Mouse (Mus musculus): Measurements from ENCODE around the gene Dnaaf1.

Dnaaf1 gene

DNA sequence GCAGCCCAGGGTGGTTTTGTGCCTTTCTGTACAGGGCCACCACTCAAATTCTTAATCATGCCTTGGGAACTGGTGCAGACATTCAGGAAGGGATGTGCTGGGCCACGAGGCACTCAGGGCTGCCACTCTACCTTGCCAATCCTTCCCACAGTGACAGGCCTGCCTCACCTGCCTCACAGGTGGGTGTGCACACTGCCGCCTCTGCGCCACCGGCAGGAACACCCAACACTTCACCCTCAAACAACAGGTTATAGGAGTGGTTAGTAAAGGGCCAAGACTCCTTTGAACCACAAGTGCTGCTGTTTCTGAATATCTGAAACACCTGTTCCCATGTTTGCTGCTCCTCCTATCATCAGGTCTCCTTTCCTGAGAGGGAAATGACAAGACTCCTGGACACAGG lies 2.6 kb upstream of the Dnaaf1 start:
- no peak for DNase-seq (ENCODE audit: low read depth)

DNA sequence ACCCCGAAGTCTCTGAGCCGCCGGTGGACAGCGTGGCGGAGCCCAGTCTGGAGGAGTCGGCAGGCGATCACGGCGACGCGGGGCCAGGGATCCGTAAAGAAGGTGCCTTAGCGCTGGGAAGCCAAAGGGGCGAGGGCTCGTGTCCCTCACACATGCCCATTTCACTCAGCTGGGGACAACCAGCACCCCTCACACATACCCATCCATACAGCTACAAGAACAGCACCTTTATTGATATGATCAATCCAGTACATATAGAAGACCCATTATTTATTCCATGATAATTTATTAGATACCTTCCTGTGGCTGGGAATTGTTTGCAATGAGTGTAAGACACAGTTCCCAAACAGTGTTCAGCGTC lies 311 bp downstream of the Dnaaf1 start:
- DNase-seq (ENCODE audit: low read depth): no peak

DNA sequence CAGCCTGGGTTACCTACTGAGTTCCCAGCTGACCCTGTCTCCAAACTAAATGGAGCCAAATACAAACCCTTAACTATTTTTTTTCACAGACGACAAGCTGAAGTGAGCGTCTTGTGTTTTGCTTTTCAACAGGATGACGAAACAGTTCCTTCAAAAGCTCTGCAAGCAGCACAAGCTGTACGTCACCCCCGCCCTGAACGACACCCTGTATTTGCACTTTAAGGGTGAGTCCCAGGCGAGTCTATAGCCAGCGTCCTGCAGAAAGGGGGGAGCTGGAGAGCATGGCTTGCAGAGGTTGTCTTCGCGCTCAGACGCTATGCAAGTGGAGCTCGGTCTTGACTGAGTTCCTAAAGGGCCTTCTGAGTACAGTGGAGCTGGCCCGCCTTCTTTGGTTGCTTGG lies 4.1 kb downstream of the Dnaaf1 start:
- no peak for DNase-seq (ENCODE audit: low read depth)

DNA sequence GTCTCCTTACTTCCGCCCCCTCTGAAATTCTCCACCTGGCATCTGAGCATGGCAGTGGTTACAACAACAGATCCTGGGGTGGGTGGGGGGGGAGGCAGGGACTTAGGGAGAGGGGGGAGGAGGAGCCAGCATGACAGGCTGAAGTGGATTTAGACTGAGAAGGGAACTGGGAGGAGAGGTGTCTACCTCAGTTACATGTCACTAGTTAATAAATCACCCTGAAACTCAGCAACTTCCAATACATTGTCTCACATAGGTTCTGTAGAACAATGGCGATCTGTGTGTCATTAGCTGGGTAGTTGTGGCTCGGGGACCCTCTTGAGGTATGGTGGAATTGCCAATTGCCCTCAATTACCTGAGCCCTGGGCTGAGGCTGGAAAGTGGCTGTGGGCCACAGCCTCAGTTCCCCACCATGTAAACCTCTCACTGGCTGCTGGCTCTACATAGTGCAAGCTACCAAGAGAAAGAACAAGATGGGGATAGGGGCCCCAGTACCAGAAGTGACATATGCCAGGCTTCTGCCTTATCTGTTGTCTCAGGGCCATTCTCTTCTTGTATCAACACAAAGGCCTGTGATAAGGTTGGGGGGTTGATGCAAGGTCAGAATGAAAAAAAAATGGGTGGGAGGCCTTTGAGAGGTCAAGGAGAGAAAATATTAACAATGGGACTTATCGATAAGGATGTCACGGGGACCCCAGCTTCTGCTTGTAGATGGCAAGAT lies 5.6 kb downstream of the Dnaaf1 start:
- DNase-seq (ENCODE audit: low read depth): no peak

DNA sequence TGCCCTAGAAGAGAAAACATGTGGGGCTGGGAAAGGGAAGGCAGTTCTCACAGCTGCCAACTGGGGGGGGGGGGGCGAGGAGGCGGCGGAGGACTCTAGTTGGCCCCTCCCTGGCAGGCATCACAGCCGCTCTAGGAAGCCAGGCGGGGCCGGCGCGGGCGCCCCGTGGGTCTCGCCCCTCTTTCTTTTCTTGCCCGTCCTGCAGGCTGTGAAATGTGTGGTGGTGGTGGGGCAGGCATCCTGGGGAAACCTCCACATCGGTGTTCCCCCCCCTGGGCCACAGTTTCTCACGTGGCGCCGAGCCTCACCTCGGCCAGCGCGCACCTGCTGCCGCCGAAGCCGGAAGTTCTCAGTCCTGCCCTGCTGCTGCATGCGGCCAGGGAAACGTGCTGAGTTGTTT lies 10.9 kb downstream of the Dnaaf1 start:
- DNase-seq (ENCODE audit: low read depth): no peak

DNA sequence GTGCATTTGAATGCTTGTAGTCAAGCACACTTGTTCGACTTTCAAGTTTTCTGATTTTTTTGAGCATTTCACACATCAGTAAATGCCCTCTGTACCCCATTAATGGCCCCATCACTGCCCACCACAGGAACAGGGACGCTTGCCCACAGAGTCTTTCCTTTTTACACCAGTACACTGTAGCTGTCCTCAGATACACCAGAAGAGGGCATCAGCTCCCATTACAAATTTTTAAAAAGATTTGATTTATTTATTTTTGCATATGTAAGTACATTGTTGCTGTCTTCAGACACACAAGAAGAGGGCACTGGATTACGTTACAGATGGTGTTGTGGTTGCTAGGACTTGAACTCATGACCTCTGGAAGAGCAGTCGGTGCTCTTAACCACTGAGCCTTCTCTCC lies 13.3 kb downstream of the Dnaaf1 start:
- peak; percentile 49 for DNase-seq (ENCODE audit: low read depth)

DNA sequence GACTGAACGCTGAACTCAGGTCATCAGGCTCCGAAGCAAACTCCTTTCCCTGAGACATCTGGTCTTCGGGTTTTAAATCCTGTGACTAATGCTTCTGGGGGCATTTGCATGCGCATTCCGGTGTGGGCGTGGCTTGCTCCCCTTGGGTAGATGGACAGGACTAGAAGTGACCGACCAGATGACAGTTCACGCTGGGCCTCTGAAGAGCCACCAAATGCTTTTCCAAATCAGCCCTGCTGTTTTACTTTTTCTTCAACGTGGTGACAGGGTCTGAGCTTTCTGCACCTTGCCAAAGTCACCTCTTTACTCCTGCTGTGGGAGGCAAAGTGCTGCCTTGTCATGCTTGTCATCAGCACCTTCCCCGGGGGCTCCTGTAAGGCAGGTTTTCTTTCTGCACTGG lies 13.8 kb downstream of the Dnaaf1 start:
- peak; percentile 51 for DNase-seq (ENCODE audit: low read depth)

DNA sequence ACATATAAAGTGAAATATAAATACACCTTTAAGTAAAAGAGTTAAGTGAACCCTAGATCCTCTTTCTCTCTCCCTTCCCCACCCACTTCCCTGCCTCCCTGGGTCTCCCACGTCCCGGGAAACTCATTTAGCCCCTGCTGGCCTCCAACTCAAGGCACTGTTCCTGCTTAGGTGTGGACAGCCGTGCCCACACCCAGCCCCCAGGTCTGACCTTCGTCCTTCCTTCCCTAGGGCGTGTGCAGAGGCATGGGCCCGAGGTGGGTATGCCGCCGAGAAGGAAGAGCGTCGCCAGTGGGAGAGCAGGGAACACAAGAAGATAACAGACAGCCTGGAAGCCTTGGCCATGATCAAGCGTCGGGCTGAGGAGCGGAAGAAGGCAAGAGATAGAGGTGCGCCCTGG lies 15.3 kb downstream of the Dnaaf1 start:
- DNase-seq (ENCODE audit: low read depth): no peak

DNA sequence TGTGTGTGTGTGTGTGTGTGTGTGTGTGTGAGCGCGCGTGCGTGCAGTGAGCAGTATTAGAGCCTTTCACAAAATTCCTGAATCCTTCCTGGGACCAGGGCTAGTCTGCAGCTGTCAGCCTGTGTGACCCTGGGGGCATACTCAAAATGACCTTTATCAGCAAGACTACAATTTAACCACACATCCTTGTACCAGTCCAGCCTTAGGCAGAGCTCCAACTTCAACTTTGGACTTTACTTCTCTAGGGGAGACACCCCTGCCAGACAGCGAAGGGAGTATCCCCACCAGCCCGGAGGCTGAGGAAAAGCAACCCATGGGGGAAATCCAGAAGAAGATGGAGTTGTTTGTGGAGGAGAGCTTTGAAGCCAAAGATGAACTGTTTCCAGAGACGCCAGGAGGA lies 16.4 kb downstream of the Dnaaf1 start:
- DNase-seq (ENCODE audit: low read depth): no peak

DNA sequence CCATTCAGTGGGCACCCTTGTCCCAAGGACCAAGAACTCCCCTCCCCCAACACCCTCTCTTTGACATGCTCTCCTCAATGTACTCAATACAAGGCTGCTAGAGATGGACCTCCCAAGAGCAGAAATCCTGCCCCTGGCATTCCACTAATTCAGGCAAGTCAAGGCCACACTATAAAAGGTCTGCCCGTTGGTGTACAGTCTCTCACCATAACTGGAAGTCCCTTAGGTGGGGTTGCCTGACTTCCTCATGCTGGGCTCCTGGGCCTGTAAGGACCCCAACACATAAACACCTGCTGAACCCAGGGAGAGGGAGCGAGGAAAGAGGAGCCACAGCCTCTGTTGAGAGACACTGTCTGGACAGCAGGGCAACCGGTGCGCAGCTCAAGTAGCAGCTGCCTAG lies 28.7 kb downstream of the Dnaaf1 start:
- no peak for DNase-seq (ENCODE audit: low read depth)

DNA sequence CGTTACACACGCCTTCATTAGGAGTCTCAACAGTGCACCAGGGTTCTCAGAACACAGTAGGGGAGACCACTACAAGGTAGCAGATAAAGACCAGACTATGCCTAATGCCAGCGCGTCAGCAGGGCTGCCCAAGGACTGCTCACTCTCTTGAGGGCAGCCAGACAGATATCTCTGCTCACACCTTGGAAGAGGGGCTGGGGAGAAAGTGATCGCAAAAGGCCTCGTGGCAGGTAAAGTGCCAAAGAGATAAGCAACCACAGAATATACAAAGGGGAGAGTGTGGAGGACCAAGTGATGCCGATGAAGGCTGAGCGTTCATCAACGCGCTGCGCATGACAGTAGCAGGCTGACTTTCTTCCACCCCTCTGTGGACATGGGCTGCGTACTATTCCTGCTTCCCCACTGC lies 29.4 kb downstream of the Dnaaf1 start:
- DNase-seq (ENCODE audit: low read depth): no peak

DNA sequence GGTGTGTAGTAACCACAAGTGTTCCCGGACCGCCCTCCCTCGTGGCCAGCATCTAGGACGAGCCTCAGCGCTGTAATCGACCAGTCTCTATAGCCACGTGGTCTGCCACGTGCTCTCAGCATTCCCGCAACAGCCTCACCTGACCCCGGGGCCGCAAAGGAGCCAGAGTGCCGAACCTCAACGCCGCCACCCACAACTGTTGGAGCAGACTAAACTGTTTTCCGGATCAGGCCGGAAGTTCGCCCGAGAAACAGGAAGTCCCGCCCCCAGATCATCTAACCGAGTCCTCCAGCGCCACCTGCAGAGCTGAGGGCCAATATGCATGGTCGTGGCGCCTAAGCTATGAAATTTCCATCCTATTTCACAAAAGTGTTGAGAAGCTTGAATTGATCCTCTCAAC lies 30.0 kb downstream of the Dnaaf1 start, which contains the start of gene Taf1c:
Taf1c (minus strand) TSS at position 227 of the 400 bp plus-strand sequence.
- peak; percentile 96 for DNase-seq (ENCODE audit: low read depth)

DNA sequence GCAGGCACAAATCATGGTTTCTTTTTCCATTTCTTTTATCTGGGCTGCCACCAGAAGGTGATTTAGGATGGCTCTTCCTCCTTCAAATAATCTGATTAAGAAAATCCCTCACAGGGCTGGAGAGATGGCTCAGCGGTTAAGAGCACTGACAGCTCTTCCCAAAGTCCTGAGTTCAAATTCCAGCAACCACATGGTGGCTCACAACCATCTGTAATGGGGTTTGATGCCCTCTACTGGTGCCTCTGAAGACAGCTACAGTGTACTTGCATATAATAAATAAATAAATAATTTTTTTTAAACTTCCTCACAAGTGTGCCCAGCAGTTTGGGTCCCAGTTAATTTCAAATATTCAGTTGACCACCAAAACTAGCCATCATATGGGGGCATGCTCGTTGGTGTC lies 31.2 kb downstream of the Dnaaf1 start:
- peak; percentile 38 for DNase-seq (ENCODE audit: low read depth)

DNA sequence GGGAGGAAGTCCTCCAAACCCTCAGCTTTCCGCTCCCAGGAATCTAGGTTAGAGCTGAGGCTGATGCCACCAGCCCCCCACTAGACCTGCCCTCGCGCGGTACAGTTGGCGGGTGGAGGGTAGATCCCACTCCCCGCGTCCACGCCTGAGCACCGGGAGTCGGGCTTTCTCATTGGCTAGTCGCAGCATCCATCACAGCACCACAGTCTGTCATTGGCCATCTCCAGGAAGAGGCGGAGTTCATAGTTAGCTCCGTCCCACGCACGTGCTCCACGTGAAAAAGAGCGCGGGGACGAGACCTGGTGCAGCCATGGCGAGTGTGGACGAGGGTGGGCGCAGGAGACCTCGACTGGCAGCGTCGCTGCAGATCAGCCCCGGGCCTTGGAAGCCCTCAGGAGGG lies 37.4 kb downstream of the Dnaaf1 start, which contains the start of gene Adad2:
Adad2 (plus strand) TSS at position 277 of the 400 bp plus-strand sequence.
- DNase-seq (ENCODE audit: low read depth): no peak

DNA sequence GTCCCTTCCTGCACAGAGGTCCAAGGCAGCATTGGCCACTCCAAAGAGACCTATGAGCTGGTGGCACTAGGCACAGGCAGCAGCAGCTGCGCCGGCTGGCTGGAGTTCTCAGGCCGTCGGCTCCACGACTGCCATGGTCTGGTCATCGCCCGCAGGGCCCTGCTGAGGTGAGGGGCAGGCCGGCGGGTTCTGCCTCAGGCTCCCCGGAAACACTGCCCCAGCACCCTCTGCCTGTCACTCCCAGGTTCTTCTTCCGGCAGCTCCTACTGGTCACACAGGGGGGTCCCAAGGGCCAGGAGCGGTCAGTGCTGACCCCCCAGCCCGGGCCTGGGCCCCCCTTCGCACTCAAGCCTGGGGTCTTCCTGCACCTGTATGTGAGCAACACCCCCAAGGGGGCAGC lies 40.1 kb downstream of the Dnaaf1 start:
- no peak for DNase-seq (ENCODE audit: low read depth)

DNA sequence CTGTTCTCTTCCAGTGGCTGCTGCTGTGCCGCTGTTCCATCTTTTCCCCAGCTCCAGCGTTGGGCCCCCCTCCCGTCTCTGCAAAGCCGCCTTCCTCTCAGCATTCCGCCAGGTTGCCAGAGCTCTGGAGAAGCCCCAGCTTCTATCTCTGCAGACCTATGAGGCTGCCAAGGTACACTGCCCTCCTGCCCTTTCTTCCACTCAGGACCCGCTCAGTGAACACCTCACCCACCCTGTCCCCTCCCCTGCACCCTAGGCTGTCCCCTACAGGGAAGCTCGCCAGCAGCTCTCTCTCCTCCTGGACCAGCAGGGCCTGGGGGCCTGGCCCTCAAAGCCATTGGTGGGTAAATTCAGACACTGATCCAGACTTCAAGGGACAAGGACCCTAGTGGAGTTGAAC lies 41.3 kb downstream of the Dnaaf1 start:
- DNase-seq (ENCODE audit: low read depth): no peak

DNA sequence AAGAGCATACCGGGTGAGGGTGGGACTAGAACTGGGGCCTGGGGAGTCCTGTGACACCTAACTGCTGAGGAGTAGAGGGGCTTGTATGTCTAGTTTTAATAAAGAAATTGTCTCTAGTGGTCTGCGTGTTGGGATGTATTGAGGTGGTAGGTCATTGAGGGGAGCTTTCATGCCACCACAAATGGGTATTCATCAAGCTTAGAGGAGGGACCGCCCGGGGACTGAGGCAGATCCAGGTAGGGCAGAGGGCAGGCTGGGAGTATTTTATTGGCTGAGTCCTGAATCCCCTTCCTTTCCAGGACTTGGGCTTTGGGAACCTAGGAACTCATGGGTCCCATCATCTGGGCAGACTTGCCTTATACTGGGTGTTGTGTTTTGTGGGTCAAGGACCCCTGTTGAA lies 41.8 kb downstream of the Dnaaf1 start:
- DNase-seq (ENCODE audit: low read depth): no peak

DNA sequence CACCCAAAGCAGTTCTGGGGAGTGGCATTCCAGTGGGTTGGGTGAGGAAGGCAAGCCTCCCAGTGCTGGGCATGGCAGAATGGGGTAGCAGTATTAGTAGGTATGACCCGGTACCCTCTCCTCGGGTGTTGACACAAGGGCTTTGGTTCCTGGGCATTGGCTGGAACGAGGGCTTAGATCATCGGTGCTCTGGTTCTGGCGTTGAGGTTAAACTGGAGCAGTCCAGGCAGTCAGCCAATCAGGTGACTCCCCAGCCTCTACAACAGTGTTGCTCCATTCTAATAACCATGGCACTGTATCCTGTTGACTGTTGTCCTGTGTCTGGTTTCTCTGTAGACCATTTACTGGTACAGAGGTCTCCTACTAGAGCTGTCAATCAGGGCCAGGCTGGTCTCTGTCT lies 42.6 kb downstream of the Dnaaf1 start:
- DNase-seq (ENCODE audit: low read depth): peak; percentile 38

DNA sequence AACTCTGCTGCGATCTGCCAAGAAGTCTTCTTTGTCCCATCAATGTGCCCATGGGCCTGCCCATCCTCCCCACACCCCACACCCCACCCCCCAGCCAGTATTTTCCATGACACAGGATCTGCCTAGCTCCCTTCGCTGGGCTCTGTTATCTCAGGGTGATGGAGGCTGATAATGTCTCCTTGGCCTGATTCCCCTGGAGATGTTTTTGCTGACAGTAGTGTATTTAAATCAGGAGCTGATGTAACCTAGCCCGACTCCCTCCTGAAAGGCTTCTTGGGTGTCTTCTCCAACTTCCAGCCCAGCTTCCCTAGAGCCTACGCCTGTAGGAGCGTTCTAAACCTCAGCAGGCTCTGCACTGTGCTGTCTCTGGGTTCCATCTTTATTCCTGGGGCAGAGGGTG lies 43.9 kb downstream of the Dnaaf1 start:
- no peak for DNase-seq (ENCODE audit: low read depth)

DNA sequence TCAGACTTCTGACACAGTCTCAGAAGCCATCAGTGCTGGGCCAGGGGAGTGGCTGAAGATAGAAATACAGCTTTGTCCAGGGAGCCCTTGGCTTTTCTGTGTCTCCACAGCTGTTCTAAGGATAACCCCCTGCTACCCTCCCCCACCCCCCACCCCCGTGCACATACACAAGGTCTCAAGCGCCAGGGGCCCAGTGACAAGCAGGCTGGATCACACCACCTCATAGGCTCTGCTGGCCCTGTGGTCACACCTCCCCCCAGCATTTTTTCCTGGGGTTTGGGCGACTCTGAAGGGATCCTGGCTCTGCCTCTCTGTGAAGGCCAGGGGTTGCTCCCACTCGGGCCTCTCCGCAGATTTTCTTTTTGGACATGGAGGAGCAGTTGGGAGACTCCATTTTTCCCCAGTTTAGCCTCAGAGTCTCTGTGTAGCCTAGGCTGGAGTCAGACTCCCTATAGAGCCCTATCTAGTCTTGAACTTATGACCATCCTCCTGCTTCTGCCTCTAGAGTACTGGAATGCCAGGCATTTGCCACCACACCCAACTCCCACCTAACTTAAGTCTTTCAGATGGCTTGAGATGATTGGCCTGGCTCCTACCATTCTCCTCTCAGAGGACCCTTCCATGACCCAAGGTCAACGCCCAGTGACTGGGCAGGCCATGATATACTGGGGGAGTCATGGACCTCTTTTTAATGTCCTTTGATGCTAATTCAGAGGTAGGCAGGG lies 45.2 kb downstream of the Dnaaf1 start:
- DNase-seq (ENCODE audit: low read depth): no peak

DNA sequence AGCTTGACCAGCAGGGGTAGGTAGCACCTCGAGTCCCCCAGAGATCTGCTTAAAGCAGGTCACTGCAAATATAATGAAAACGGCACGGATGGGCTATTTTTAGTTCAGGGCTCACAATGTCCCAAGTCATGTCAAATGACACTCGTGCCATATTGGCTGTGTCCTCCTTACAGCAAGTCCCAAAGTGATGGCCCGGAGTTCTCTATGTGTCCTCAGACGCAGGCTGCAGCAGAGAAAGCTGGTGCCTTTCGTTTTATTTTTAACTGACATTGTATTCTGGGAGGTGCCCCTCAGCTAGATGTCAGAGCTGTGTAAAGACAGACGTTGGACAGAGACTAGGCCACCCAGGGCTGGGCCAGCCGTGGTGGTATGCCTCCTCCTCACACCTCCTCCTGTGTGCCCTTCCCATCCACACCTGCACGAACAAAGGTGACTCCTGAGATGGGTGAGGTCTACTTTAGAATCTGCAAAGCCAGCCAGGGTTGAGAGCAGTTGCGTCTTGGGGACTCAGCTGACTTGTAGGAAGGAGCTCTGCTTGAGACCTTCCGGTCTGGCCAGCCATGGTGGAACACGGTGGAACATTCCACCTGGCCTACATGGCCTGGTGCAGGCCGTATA lies 45.9 kb downstream of the Dnaaf1 start:
- DNase-seq (ENCODE audit: low read depth): no peak

DNA sequence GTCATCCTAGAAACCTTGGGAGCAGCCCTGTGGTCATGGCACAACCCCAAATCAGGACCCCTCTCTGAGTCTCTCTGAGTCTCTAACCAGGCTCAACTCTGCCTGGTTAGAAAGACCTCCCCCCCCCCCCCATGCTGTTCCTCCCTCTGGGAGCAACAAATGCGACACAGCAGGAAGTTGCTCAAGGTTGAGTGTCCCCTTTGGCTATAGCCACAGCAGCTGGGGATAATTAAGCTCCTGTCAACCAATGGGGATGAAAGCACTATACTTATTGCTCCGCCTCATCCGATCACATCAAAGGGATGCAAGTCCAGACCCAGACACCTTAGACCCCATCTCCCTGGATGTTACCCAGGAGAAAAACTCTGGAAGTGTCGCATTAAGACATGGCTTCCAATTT lies 47.5 kb downstream of the Dnaaf1 start:
- no peak for DNase-seq (ENCODE audit: low read depth)

DNA sequence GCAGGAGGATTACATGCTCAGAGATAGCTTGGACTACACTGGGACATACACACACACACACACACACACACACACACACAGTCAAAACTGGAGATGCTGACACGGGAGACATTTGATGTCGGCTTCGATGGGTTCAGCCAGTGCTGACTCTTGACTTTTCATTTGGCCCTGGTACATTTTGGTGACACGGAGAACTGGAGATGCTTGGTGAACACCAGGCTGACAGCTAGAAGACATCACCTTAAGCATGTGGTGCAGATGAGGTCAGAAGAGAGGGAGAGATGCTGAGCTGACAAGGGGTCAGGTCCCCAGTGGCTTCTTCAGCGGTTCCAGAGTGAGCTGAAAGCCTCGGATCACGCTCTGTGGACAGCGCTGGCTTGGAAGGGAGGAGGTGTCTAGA lies 48.0 kb downstream of the Dnaaf1 start:
- DNase-seq (ENCODE audit: low read depth): no peak
